Mouse (Mus musculus) bone marrow macrophage, adult 2 months (primary cell): ENCODE measurements around the gene Calm3.

ENCODE experiments used
- CTCF ChIP-seq: IDR thresholded peaks from 2 replicates; pipeline ENCODE4 v1.5.1; 2012; ENCODE audit warnings: low read depth, mild to moderate bottlenecking, low read length, moderate library complexity
- POLR2A ChIP-seq: IDR thresholded peaks from 2 replicates; pipeline ENCODE4 v1.6.1; 2012; ENCODE audit warnings: mild to moderate bottlenecking, low read depth, low read length, borderline replicate concordance

GRCm38 (mm10) chr7:16931968-16932627 is 8.2 kb upstream of the Calm3 start:
- TF ChIP-seq CTCF (peak; percentile 26; the same call in 1 of the 2 replicates), POLR2A (no peak)
